In the genomic region with DNA sequence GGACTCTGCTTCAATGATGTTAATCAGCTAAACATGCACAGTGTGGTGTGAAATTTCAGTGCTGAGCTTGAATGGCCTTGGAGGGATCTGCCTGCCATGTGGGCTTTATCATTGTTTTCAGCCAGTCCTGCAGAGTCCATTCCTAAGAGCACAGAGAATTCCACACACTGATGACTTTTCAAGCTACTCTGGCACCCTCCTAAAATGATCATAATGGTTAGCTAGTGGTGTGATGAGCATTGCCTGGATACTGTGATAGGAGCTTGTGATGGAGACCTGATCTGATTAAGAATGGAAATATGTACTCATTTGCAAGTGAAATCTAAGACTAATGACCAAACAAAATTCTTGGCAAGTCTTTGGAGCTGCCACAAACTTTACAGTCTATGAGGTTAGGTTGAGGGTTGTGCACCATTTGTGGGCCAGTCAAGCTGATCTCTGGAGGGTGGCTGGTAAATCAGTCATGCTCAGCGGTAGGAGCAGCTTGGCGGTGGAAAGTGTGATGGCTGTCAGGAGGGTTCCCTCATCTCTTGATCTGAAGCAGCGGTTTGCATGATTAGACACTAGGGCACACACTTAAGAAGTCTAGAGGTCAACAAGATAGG, we compare ENCODE assay signal across 32 mouse cellular contexts.
A peak's percentile ranks its signal among the peaks of the same experiment; 100 is the strongest.
DNase-seq lines count a peak whose midpoint lies in the region; ATAC-seq lines count a peak whose summit lies in the region.
"Had no signal": no experiment of that assay in that cellular context is flagged by ENCODE, and none has a peak within 500 bp of the region (broad histone marks: within the 10 kb centered on the region; RNA-seq: fewer than 3 reads in every experiment).

No protein-coding gene starts in this region.

- H3K4me2 ChIP-seq in forebrain, embryonic 13.5 days, result no peak overlapping the region
- no peak overlapping the region for H3K4me2 ChIP-seq in forebrain, embryonic 12.5 days
- H3K4me2 ChIP-seq in hindbrain, embryonic 13.5 days, result no peak overlapping the region
- H3K4me2 ChIP-seq in hindbrain, embryonic 11.5 days (replicated peaks; ENCODE audit: low read depth, low read length), result no peak overlapping the region
- H3K4me2 ChIP-seq in hindbrain, embryonic 16.5 days (ENCODE audit: low read length), result no peak overlapping the region
- H3K4me2 ChIP-seq: embryonic facial prominence, embryonic 15.5 days; heart, embryonic 11.5 days; neural tube, embryonic 12.5 days had no signal

- no peak for DNase-seq in hindbrain, embryonic 11.5 days (ENCODE audit: low spot score)
- peak; percentile 14 for DNase-seq in left cerebral cortex, postnatal 4 days
- no peak for DNase-seq in left cerebral cortex, postnatal 10 days (ENCODE audit: extremely low spot score in 1 of 2, low spot score in 2 of 2)
- no peak for DNase-seq in layer of hippocampus, postnatal 36 days
- DNase-seq: adrenal gland, adult 8-10 months; cerebellum, adult 8-10 months; cerebellum, postnatal 25 days; gastrocnemius, postnatal 25 days; heart, adult 18-20 months; heart, postnatal 36 days; kidney, adult 11 months; kidney, postnatal 4 days; liver; lung, adult 2 months; lung, postnatal 10 days; right cerebral cortex, adult 18-20 months; right cerebral cortex, postnatal 4 days; thymus, postnatal 4 days had no signal

- H3K4me3 ChIP-seq in forebrain, embryonic 13.5 days, result no peak overlapping the region
- H3K4me3 ChIP-seq in forebrain, embryonic 12.5 days (replicated peaks), result no peak overlapping the region
- H3K4me3 ChIP-seq in hindbrain, embryonic 13.5 days, result no peak overlapping the region
- no peak overlapping the region for H3K4me3 ChIP-seq in hindbrain, embryonic 11.5 days (ENCODE audit: low read depth, low read length)
- no peak overlapping the region for H3K4me3 ChIP-seq in hindbrain, embryonic 16.5 days (ENCODE audit: low read length)
- H3K4me3 ChIP-seq: embryonic facial prominence, embryonic 10.5 days; embryonic facial prominence, embryonic 15.5 days; myocyte; neural tube, embryonic 12.5 days had no signal

- H3K9ac ChIP-seq in forebrain, embryonic 13.5 days, result no peak overlapping the region
- H3K9ac ChIP-seq in forebrain, embryonic 12.5 days, result no peak overlapping the region
- H3K9ac ChIP-seq in hindbrain, embryonic 13.5 days, result no peak overlapping the region
- no peak overlapping the region for H3K9ac ChIP-seq in hindbrain, embryonic 11.5 days (ENCODE audit: low read depth, low read length)
- no peak overlapping the region for H3K9ac ChIP-seq in hindbrain, embryonic 16.5 days (ENCODE audit: low read depth, low read length)
- H3K9ac ChIP-seq: embryonic facial prominence, embryonic 15.5 days; liver, embryonic 14.5 days; neural tube, embryonic 12.5 days had no signal

- intact Hi-C loops in left cerebral cortex, postnatal 4 days (cut with DNase I), result no loop called here
- intact Hi-C loops in left cerebral cortex, postnatal 10 days (cut with DNase I), result no loop called here

- H3K9me3 ChIP-seq in forebrain, embryonic 13.5 days (replicated peaks), result no peaks in the 10 kb centered on the region
- no peaks in the 10 kb centered on the region for H3K9me3 ChIP-seq in forebrain, embryonic 12.5 days
- H3K9me3 ChIP-seq in hindbrain, embryonic 13.5 days, result no peaks in the 10 kb centered on the region
- H3K9me3 ChIP-seq in hindbrain, embryonic 11.5 days (ENCODE audit: control insufficient read depth, low read length), result no peaks in the 10 kb centered on the region
- no peaks in the 10 kb centered on the region for H3K9me3 ChIP-seq in hindbrain, embryonic 16.5 days (ENCODE audit: control insufficient read depth, low read length)
- H3K9me3 ChIP-seq: embryonic facial prominence, embryonic 10.5 days; embryonic facial prominence, embryonic 15.5 days; neural tube, embryonic 12.5 days had no signal

- H3K36me3 ChIP-seq in forebrain, embryonic 13.5 days (ENCODE audit: poor library complexity, severe bottlenecking), result no peaks in the 10 kb centered on the region
- H3K36me3 ChIP-seq in forebrain, embryonic 12.5 days (replicated peaks), result no peaks in the 10 kb centered on the region
- H3K36me3 ChIP-seq in hindbrain, embryonic 13.5 days, result no peaks in the 10 kb centered on the region
- H3K36me3 ChIP-seq in hindbrain, embryonic 11.5 days (ENCODE audit: control insufficient read depth, insufficient read depth, low read length), result no peaks in the 10 kb centered on the region
- no peaks in the 10 kb centered on the region for H3K36me3 ChIP-seq in hindbrain, embryonic 16.5 days (ENCODE audit: control insufficient read depth, insufficient read depth, low read length)
- H3K36me3 ChIP-seq: embryonic facial prominence, embryonic 10.5 days; embryonic facial prominence, embryonic 15.5 days; neural tube, embryonic 12.5 days had no signal

- 0 out of 2 replicates have a peak, but pooled peaks cover 3% of the 10 kb centered on the region for H3K4me1 ChIP-seq in forebrain, embryonic 13.5 days
- no peaks in the 10 kb centered on the region for H3K4me1 ChIP-seq in forebrain, embryonic 12.5 days
- peaks cover 5% of the 10 kb centered on the region; the same call in 1 of the 2 replicates for H3K4me1 ChIP-seq in hindbrain, embryonic 13.5 days (replicated peaks)
- H3K4me1 ChIP-seq in hindbrain, embryonic 11.5 days (replicated peaks; ENCODE audit: control insufficient read depth, insufficient read depth, low read length), result no peaks in the 10 kb centered on the region
- H3K4me1 ChIP-seq in hindbrain, embryonic 16.5 days (ENCODE audit: control insufficient read depth, insufficient read depth, low read depth, low read length), result no peaks in the 10 kb centered on the region
- H3K4me1 ChIP-seq: embryonic facial prominence, embryonic 10.5 days; embryonic facial prominence, embryonic 15.5 days; neural tube, embryonic 12.5 days had no signal

- peak; percentile 36; the same call in 1 of the 2 replicates for ATAC-seq in forebrain, embryonic 13.5 days
- ATAC-seq in forebrain, embryonic 12.5 days (ENCODE audit: low FRiP score), result no peak
- ATAC-seq in hindbrain, embryonic 13.5 days (ENCODE audit: low FRiP score), result peak; percentile 61; the same call in 1 of the 2 replicates
- ATAC-seq in hindbrain, embryonic 11.5 days (ENCODE audit: low FRiP score), result no peak
- peak; percentile 87 for ATAC-seq in hindbrain, embryonic 16.5 days
- ATAC-seq: inflammation-experienced regulatory T-cells, adult 6 months; midbrain, embryonic 16.5 days had no signal

- 70% methylated on average over 3 of the region's 3 CpGs for WGBS in forebrain, embryonic 13.5 days
- 71% methylated on average over 3 of the region's 3 CpGs for WGBS in forebrain, embryonic 12.5 days
- 64% methylated on average over 3 of the region's 3 CpGs for whole genome bisulfite sequencing in hindbrain, embryonic 13.5 days
- 70% methylated on average over 3 of the region's 3 CpGs for WGBS in hindbrain, embryonic 11.5 days
- WGBS in hindbrain, embryonic 16.5 days, result 56% methylated on average over 3 of the region's 3 CpGs

- no peak overlapping the region for H3K27ac ChIP-seq in forebrain, embryonic 13.5 days
- H3K27ac ChIP-seq in forebrain, embryonic 12.5 days, result no peak overlapping the region
- H3K27ac ChIP-seq in hindbrain, embryonic 13.5 days, result no peak overlapping the region
- no peak overlapping the region for H3K27ac ChIP-seq in hindbrain, embryonic 11.5 days (ENCODE audit: low read depth, low read length)
- H3K27ac ChIP-seq in hindbrain, embryonic 16.5 days (ENCODE audit: low read depth, low read length), result no peak overlapping the region
- H3K27ac ChIP-seq: embryonic facial prominence, embryonic 10.5 days; embryonic facial prominence, embryonic 15.5 days; liver, embryonic 14.5 days; macrophage; neural tube, embryonic 12.5 days had no signal

- H3K27me3 ChIP-seq in forebrain, embryonic 13.5 days, result no peaks in the 10 kb centered on the region
- no peaks in the 10 kb centered on the region for H3K27me3 ChIP-seq in forebrain, embryonic 12.5 days
- no peaks in the 10 kb centered on the region for H3K27me3 ChIP-seq in hindbrain, embryonic 13.5 days
- no peaks in the 10 kb centered on the region for H3K27me3 ChIP-seq in hindbrain, embryonic 11.5 days (ENCODE audit: control insufficient read depth, insufficient read depth, low read length)
- no peaks in the 10 kb centered on the region for H3K27me3 ChIP-seq in hindbrain, embryonic 16.5 days (replicated peaks; ENCODE audit: control insufficient read depth, insufficient read depth, low read length)
- H3K27me3 ChIP-seq: CH12.LX; embryonic facial prominence, embryonic 15.5 days; neural tube, embryonic 12.5 days had no signal

Comparison
In these comparisons a context has a peak if more than half of its experiments do, and no peak if none do; other contexts are left out.
1. ATAC-seq: peak in forebrain, embryonic 13.5 days (single experiment), hindbrain, embryonic 13.5 days (single experiment) and hindbrain, embryonic 16.5 days (single experiment); none in forebrain, embryonic 12.5 days (single experiment) and hindbrain, embryonic 11.5 days (single experiment).